Mouse (Mus musculus) left cerebral cortex, adult 9 months (tissue): ENCODE data around the gene Cnga3.
A peak's percentile ranks its signal among the peaks of the same experiment; 100 is the strongest.

ENCODE experiments used
- DNase-seq, 2 experiments: peaks; one replicate each; pipeline ENCODE4 v3.0.0; 2022; ENCODE audit warnings: low spot score in 2 of 2

The Cnga3 gene

DNA sequence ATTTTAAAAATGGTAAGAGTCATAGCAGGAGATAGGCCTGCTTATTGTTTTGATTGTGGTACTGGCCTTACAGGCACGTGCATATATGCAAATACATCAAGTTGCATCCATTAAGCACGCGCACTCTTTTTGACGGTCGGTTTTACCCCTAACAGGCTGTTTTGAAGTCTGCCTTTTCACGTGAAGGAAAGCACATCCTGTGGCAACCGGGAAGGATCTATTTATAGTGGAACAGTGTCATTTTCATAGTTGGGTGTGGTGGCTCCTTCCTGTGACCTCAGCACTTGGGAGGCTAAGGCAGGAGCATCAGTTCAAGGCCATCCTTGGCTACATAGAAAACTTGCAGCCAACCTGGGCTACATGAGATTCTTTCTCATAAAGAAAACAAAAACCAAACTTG, 72.3 kb downstream of the Cnga3 start:
- DNase-seq: no peak

GRCm38 (mm10) chr1:37287748-37288147, 73.5 kb downstream of the Cnga3 start:
- DNase-seq: no peak

DNA sequence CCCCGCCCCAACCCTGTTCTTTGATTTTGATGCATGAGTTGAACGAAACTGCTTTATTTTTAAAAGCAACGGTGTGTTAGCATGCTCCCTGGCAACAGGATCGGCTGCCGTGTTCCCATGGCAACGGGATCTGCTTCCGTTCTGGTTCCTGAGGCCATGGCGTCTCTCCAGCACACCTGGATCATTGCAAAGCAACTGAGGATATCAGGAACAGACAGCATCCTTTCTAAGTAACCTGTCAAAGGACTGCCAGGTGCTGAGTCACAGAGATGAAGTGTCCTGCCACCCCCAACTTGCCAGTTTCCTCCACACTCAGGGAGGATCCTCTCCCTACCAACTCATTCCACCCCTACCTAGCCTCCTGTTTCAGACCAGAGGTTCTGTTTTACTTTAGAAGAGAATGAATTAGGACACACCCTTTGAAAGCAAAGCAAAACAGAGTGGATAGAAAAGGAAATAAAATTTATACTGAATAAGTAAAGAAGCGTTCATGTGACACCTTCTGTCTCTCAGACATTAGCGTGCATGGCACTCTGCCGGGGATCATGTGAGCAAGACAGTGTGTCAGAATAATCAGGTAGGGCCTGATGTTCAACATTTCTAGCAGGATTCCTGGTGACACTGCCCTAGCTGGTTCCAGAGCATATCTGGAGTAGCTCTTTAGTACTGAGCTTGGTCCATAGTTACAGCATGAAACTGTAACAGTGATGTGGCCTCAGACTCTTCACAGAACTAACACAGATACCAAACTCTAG, 74.1 kb downstream of the Cnga3 start:
- peak in 1 of 2 experiments; percentile 74 for DNase-seq

GRCm38 (mm10) chr1:37288941-37289340, 74.7 kb downstream of the Cnga3 start:
- DNase-seq: no peak

GRCm38 (mm10) chr1:37296414-37296813, 82.2 kb downstream of the Cnga3 start:
- no peak for DNase-seq

DNA sequence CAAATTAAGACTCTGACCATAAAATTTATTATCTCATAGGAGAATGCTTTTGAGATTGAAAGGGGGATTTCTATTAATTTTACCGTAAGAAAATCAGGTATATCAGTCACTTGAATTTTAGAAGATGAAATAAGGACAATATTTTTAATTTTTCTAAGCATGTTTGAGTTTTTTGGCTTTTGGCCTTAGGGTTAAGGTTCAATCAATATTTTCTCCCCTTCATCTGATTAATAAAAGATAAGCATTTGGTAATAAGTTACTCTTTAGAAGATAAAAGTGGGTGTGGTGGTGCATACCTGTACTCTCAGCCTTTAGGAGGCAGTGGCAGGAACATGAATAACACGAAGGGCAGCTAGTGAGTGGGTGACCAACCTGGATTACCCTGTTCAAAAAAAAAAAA, 84.7 kb downstream of the Cnga3 start:
- DNase-seq: no peak

DNA sequence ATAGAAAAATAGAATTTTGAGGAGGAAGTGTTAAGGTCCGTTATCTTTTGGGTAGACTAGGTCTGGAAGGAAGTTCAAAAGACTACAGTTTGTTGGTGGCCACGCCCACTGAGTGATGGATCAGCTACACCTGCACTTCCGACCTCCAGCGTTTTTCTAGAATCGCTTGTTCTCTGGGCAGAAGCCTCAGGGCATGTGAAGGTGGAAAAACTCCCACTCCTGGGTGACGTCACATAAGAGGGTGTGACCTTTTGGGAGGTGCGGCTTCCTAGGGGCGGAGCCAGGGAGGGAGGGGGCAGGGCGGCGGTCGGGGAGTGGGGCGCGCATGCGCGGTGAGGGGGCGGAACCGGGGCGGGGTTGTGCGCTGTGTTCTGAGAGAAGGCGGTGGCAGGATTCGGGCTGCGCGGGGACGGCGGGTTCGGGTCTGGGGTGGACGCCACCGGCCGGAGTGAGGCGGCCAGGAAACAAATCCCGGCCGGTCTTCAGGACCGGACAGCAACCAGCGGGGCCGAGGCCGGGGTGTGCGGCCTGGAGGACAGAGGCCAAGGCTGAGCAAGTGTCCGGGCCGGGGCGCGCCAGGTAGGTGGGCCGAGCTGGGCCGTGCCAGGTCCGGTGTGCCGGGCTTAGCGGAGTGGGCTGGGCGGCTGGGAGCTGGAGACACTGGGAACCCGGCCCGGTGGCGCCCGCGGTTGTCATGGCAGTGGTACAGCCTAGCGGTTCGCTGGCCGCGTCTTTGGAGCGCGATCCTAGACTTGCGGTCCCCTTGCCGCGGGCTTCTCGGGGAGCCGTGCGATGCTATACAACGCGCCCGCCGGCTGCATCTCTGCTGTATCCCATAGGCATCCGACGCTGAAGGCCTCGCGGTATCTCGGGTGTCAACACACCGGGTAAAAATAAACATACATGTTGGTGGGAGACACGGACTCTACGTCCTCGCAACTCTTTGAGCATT, 85.6 kb downstream of the Cnga3 start, which contains the start of gene Inpp4a:
Inpp4a (plus strand) TSS at position 326 of the 952 bp plus-strand sequence.
- peak; percentile 69 to 88 for DNase-seq

DNA sequence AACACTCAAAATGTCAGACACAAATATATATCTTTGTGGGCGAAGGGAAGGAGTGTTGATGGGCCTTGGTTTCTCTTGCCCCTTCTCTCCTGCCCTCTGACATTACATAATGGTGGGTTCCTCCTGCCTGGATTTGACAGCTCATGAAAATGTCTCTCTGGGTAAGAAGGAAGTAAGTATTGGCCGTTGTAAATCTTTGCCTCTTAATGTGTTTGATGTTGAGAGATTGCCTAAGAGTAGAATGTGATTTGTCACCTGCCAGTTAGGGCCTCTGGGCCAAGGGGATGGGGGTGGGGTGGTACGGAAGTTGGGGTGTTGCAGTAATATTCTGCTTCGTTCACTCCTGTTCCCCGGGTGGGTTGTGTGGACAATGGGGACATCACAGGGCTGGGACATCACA, 86.4 kb downstream of the Cnga3 start:
- peak in 1 of 2 experiments; percentile 18 for DNase-seq

GRCm38 (mm10) chr1:37302801-37303200, 88.6 kb downstream of the Cnga3 start:
- no peak for DNase-seq

DNA sequence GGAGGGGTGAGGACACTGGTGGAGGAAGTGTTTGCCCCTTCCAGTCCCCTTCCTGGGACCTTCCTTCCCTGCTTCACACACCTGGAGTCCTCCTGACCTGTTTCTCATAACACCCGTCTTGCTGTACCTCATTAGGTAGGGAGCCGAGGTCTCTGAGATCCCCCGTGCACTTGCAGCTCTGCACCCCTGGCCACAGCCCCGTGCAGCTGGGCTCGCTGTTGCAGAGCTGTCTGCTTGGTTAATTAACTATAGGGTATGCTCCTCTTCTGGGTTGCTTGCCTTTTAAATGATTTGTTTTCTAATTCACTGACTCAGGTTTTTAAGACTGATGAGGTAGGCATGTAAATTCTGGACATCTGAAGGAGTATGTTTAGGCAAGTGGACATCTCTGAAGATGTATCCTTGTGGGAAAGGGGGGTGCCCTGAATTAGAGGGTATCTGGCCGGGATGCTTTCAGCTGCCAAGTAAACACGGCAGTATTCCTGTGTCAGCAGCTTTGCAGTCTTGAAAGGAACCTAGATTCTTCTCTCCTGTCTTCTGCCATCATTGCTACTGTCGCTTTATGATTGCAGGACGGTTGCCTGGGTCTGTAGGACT, 91.6 kb downstream of the Cnga3 start:
- DNase-seq: no peak

GRCm38 (mm10) chr1:37307586-37307985, 93.4 kb downstream of the Cnga3 start:
- DNase-seq: no peak

DNA sequence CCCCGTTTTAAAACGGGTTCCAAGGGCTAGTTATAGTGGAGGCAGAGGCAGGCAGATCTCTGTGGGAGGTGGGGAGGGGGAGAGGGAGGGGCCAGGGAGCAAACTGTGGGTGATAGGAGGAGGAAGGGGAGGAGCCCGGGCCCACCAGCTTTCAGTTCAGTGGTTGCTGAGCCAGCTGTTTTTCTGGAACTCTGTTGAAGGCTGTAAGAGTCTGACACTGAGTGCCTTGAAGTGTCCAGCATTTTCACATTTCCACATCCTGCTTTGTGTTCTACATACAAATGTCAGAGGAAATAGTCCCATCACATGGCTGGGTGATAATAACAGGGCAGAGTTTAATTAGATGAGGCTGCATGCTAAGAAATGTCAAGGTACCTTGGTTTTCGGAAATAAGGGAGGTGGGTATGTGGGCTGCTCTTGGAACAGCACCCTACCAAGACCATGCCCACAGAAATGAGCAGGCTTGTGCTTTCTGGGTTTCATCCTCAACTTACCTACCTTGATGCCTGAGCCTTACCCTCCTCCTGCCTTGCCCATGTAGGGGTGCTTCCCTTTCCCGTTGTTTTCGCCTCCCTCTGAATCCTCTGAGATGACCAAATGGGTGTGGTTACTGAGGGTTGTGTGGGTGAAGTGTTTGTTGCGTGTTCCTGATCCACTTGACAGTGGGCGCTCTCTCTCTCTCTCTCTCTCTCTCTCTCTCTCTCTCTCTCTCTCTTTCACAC, 93.9 kb downstream of the Cnga3 start:
- no peak for DNase-seq

GRCm38 (mm10) chr1:37308743-37309100, 94.5 kb downstream of the Cnga3 start:
- DNase-seq: no peak

GRCm38 (mm10) chr1:37309939-37310515, 95.8 kb downstream of the Cnga3 start:
- no peak for DNase-seq
